Comparison of ENCODE assay signal across 8 mouse cellular contexts in the genomic region with DNA sequence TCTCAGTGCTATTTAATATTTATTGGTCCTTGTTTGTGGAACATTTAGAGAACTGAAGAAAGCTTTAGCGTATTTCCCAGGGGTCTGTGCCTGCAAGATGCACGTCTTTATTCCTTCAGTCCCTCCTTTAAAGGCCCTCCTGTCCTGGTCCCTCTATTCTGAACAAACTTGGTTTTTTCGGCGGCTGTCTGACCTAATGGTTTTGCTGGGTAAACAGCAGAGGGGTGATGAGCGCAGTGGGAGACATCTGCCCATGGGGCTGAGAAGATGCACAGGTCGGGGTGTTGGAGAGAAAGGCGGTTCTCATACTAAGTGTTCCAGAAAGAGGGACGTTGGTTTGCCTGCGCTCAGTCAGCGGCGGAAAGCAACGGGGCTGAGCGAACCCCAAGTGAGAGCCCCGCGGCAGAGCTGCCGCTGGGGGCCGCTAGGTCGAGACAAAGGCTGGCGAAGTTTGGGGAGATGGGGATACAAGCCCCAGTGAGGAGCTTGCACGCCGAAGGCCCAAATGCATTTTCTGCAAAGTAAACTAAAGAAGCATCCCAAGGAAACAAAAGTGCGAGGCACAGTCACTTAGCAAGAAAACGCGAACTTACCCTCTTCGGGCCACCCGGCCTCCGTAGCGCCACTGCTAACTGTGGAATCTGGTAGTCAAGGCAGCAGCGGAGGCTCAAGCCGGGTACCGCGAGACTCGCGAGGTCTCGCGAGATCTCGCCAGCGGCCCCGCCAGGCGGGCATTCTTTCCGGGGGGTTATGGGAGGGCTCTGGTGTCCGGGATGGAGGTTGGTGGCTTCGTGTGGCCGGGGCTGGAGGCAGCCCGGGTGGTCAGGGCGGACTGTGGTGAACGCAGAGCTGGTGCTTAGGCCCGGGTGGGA. TPM values are rescaled to one million over a fixed set of nuclear protein-coding genes. Genes with fewer than 3 reads are reported as not detected.
DNase-seq lines count a peak whose midpoint lies in the region; ATAC-seq and TF ChIP-seq lines count a peak whose summit lies in the region.

A gene (minus strand): TSS at position 645 of the 872 bp plus-strand sequence.
A gene (plus strand): TSS at position 734 of the 872 bp plus-strand sequence.

- H3K9me3 ChIP-seq in kidney, embryonic 14.5 days (ENCODE audit: control insufficient read depth, low read length) = no peaks in the 10 kb centered on the region
- H3K9me3 ChIP-seq in limb, embryonic 15.5 days = no peaks in the 10 kb centered on the region

- peak; percentile 96 for ATAC-seq in kidney, embryonic 14.5 days (ENCODE audit: low FRiP score, low TSS enrichment)
- ATAC-seq in limb, embryonic 15.5 days (ENCODE audit: insufficient number of reproducible peaks, low FRiP score, low TSS enrichment, low read depth) = peak; percentile 94

- WGBS in kidney, embryonic 14.5 days = under 1% methylated on average over 48 of the region's 48 CpGs
- WGBS in limb, embryonic 15.5 days = under 1% methylated on average over 48 of the region's 48 CpGs

- TF ChIP-seq POLR2A in bone marrow macrophage, adult 2 months (IDR thresholded peaks at IDR 0.05; ENCODE audit: borderline replicate concordance, low read depth, low read length) = no peak
- peak; percentile 89 for TF ChIP-seq POLR2A in embryonic fibroblast, embryonic 13.5 days (IDR thresholded peaks at IDR 0.05; ENCODE audit: low read depth, low read length)

- H3K4me1 ChIP-seq in bone marrow macrophage, adult 2 months (ENCODE audit: control insufficient read depth, insufficient read depth, low read length) = peaks cover 16% of the 10 kb centered on the region
- no peaks in the 10 kb centered on the region; the same call in 1 of the 2 replicates for H3K4me1 ChIP-seq in embryonic fibroblast, embryonic 13.5 days (ENCODE audit: control insufficient read depth, insufficient read depth, low read length)
- H3K4me1 ChIP-seq in kidney, embryonic 14.5 days (ENCODE audit: control insufficient read depth, insufficient read depth, low read length) = peaks cover 13% of the 10 kb centered on the region; the same call in 1 of the 2 replicates
- H3K4me1 ChIP-seq in limb, embryonic 15.5 days = peaks cover 11% of the 10 kb centered on the region

- H3K27ac ChIP-seq in bone marrow macrophage, adult 2 months (ENCODE audit: insufficient read depth, low read depth, low read length) = peak within 1 kb of the TSS; percentile 53
- peak within 1 kb of the TSS; percentile 81 for H3K27ac ChIP-seq in embryonic fibroblast, embryonic 13.5 days (ENCODE audit: insufficient read depth, low read length)
- peak within 1 kb of the TSS; percentile 91 for H3K27ac ChIP-seq in kidney, embryonic 14.5 days (ENCODE audit: low read depth, low read length)
- H3K27ac ChIP-seq in limb, embryonic 15.5 days = peak within 1 kb of the TSS; percentile 97

- DNase-seq in A20 (ENCODE audit: low read depth, low spot score) = peak; percentile 96
- DNase-seq in heart, adult 9 months (ENCODE audit: low spot score in 2 of 2) = peak; percentile 92 to 93
- DNase-seq in monocyte, adult 2 months (ENCODE audit: low read depth in 1 of 2, low spot score in 2 of 2) = peak; percentile 60 to 76
- peak; percentile 88 to 91 for DNase-seq in spleen, postnatal 36 days (ENCODE audit: low spot score in 2 of 2)

- H3K36me3 ChIP-seq in kidney, embryonic 14.5 days (ENCODE audit: control insufficient read depth, insufficient read depth, low read length) = peaks cover 14% of the 10 kb centered on the region; the same call in 1 of the 2 replicates
- H3K36me3 ChIP-seq in limb, embryonic 15.5 days = peaks cover 11% of the 10 kb centered on the region

- H3K27me3 ChIP-seq in kidney, embryonic 14.5 days (ENCODE audit: control insufficient read depth, insufficient read depth, low read length) = no peaks in the 10 kb centered on the region
- H3K27me3 ChIP-seq in limb, embryonic 15.5 days = no peaks in the 10 kb centered on the region

- H3K9ac ChIP-seq in kidney, embryonic 14.5 days (ENCODE audit: low read depth, low read length) = peak within 1 kb of the TSS; percentile 96
- peak within 1 kb of the TSS; percentile 90 for H3K9ac ChIP-seq in limb, embryonic 15.5 days

- TF ChIP-seq CTCF in bone marrow macrophage, adult 2 months (IDR thresholded peaks at IDR 0.05; ENCODE audit: low read depth, low read length) = peak; percentile 25; the same call in 1 of the 2 replicates
- TF ChIP-seq CTCF in embryonic fibroblast, embryonic 13.5 days (IDR thresholded peaks at IDR 0.05; ENCODE audit: borderline replicate concordance, insufficient read depth, low read length) = no peak

- peak within 1 kb of the TSS; percentile 100 for H3K4me3 ChIP-seq in bone marrow macrophage, adult 2 months (ENCODE audit: insufficient read depth, low read length)
- H3K4me3 ChIP-seq in embryonic fibroblast, embryonic 13.5 days (ENCODE audit: insufficient read depth, low read length) = peak within 1 kb of the TSS; percentile 74
- peak within 1 kb of the TSS; percentile 98 for H3K4me3 ChIP-seq in kidney, embryonic 14.5 days (ENCODE audit: low read length)
- peak within 1 kb of the TSS; percentile 88 for H3K4me3 ChIP-seq in limb, embryonic 15.5 days

- peak within 1 kb of the TSS; percentile 58 for H3K4me2 ChIP-seq in kidney, embryonic 14.5 days (replicated peaks; ENCODE audit: low read depth, low read length)
- H3K4me2 ChIP-seq in limb, embryonic 15.5 days = peak within 1 kb of the TSS; percentile 58

RNA-seq across cellular contexts. Expression of the first gene that starts in this region (rescaled TPM):
- 3.1 and 3.5 TPM in 2 replicates for polyA plus RNA-seq in bone marrow macrophage, adult 2 months (2012; ENCODE audit: insufficient read depth, insufficient read length, missing spikeins)
- polyA plus RNA-seq in embryonic fibroblast, embryonic 13.5 days (2011; ENCODE audit: insufficient read length, low read depth, missing spikeins) = 21.9 and 23.3 TPM in 2 replicates
- polyA plus RNA-seq in kidney, embryonic 14.5 days (2014; fragmentation: Nextera tagmentation; extraction: Ambion mirVana) = 25.7 and 29.3 TPM in 2 replicates
- 21.0 and 22.1 TPM in 2 replicates for polyA plus RNA-seq in limb, embryonic 15.5 days (2015; fragmentation: Nextera tagmentation; extraction: Ambion mirVana)

RNA-seq across cellular contexts. Expression of the second gene that starts in this region (rescaled TPM):
- polyA plus RNA-seq in bone marrow macrophage, adult 2 months (2012; ENCODE audit: insufficient read depth, insufficient read length, missing spikeins) = 9.7 and 10.3 TPM in 2 replicates
- 14.7 and 18.6 TPM in 2 replicates for polyA plus RNA-seq in embryonic fibroblast, embryonic 13.5 days (2011; ENCODE audit: insufficient read length, low read depth, missing spikeins)
- polyA plus RNA-seq in kidney, embryonic 14.5 days (2014; fragmentation: Nextera tagmentation; extraction: Ambion mirVana) = 30.4 and 33.5 TPM in 2 replicates
- polyA plus RNA-seq in limb, embryonic 15.5 days (2015; fragmentation: Nextera tagmentation; extraction: Ambion mirVana) = 30.5 and 37.2 TPM in 2 replicates

Comparison
In these comparisons a context has a peak if more than half of its experiments do, and no peak if none do; other contexts are left out.
1. Peak in every context shown above with its lines: DNase-seq, ATAC-seq, H3K4me3 ChIP-seq and H3K27ac ChIP-seq.